Mouse (Mus musculus): Measurements from ENCODE around the gene Cfap54. TPM values are rescaled to one million over a fixed set of nuclear protein-coding genes. Genes with fewer than 3 reads are reported as not detected.
A peak's percentile ranks its signal among the peaks of the same experiment; 100 is the strongest.

The Cfap54 gene
- polyA plus RNA-seq, 1 experiment from 2014 or later: 0.80 TPM

GRCm38 (mm10) chr10:93103676-93104075 is 22.3 kb upstream of the Cfap54 start:
- WGBS: 44% methylated on average over 11 of the region's 11 CpGs
- no peak overlapping the region for H3K4me3 ChIP-seq (replicated peaks; ENCODE audit: low read depth, low read length)
- no peaks in the 10 kb centered on the region for H3K4me1 ChIP-seq (replicated peaks; ENCODE audit: insufficient read depth, low read length)
- H3K9me3 ChIP-seq (replicated peaks; ENCODE audit: low read length): no peaks in the 10 kb centered on the region
- DNase-seq (ENCODE audit: low spot score) (no peak), ATAC-seq (replicated peaks; ENCODE audit: low FRiP score, low read depth) (no peak)
- no peak overlapping the region for H3K9ac ChIP-seq (ENCODE audit: low read depth, low read length)
- no peak for TF ChIP-seq CTCF (IDR thresholded peaks at IDR 0.05; ENCODE audit: low read depth)
- no peaks in the 10 kb centered on the region for H3K36me3 ChIP-seq (ENCODE audit: insufficient read depth, low read length)
- peak overlapping the region; percentile 9; the same call in 1 of the 2 replicates for H3K4me2 ChIP-seq (ENCODE audit: low read length)
- H3K27me3 ChIP-seq (ENCODE audit: insufficient read depth, low read length): no peaks in the 10 kb centered on the region
- H3K27ac ChIP-seq: no peak overlapping the region

GRCm38 (mm10) chr10:93102321-93102720 is 20.9 kb upstream of the Cfap54 start:
- no peak for TF ChIP-seq CTCF (IDR thresholded peaks at IDR 0.05; ENCODE audit: low read depth)
- ATAC-seq (replicated peaks; ENCODE audit: low FRiP score, low read depth): no peak
- Histone ChIP-seq H3K36me3 (ENCODE audit: insufficient read depth, low read length) (no peaks in the 10 kb centered on the region), H3K4me1 (replicated peaks; ENCODE audit: insufficient read depth, low read length) (no peaks in the 10 kb centered on the region), H3K27me3 (ENCODE audit: insufficient read depth, low read length) (no peaks in the 10 kb centered on the region), H3K4me3 (replicated peaks; ENCODE audit: low read depth, low read length) (no peak overlapping the region), H3K27ac (no peak overlapping the region), H3K4me2 (ENCODE audit: low read length) (no peak overlapping the region), H3K9ac (ENCODE audit: low read depth, low read length) (no peak overlapping the region), H3K9me3 (replicated peaks; ENCODE audit: low read length) (no peaks in the 10 kb centered on the region)
- no peak for DNase-seq (ENCODE audit: low spot score)
- WGBS: 52% methylated on average over 5 of the region's 5 CpGs

- ATAC-seq (replicated peaks; ENCODE audit: low FRiP score, low read depth): no peak; the same call in 1 of the 2 replicates
- Histone ChIP-seq H3K27me3 (ENCODE audit: insufficient read depth, low read length) (no peaks in the 10 kb centered on the region), H3K4me1 (replicated peaks; ENCODE audit: insufficient read depth, low read length) (no peaks in the 10 kb centered on the region), H3K9me3 (replicated peaks; ENCODE audit: low read length) (no peaks in the 10 kb centered on the region), H3K9ac (ENCODE audit: low read depth, low read length) (no peak overlapping the region), H3K4me3 (replicated peaks; ENCODE audit: low read depth, low read length) (no peak overlapping the region), H3K27ac (no peak overlapping the region), H3K4me2 (ENCODE audit: low read length) (no peak overlapping the region), H3K36me3 (ENCODE audit: insufficient read depth, low read length) (no peaks in the 10 kb centered on the region)
- TF ChIP-seq CTCF (IDR thresholded peaks at IDR 0.05; ENCODE audit: low read depth): no peak
- DNase-seq (ENCODE audit: low spot score): no peak
- 61% methylated on average over 7 of the region's 7 CpGs for WGBS
Measured at GRCm38 (mm10) chr10:93098211-93098805, 16.9 kb upstream of the Cfap54 start.

DNA sequence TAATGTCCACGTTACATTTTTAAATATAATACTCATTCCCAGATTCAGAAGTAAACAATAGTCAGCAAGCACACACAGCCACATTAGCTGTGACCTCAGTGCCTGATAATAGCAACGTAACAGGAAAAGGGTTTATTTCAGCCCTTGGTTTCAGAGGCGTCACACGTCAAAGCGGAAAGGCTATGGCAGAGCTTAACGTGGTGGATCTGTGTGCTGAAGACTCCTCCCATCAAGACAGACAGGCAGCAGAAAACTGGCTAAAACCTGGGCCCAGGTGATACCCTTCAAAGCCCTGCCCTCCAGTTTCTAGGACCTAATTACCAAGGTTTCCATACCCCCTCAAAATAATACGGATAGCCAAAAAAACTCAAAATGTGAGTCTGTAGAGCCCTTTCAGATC is 16.0 kb upstream of the Cfap54 start:
- H3K4me1 ChIP-seq (replicated peaks; ENCODE audit: insufficient read depth, low read length): no peaks in the 10 kb centered on the region
- no peak for TF ChIP-seq CTCF (IDR thresholded peaks at IDR 0.05; ENCODE audit: low read depth)
- 91% methylated on average over 7 of the region's 7 CpGs for WGBS
- H3K4me2 ChIP-seq (ENCODE audit: low read length): no peak overlapping the region
- DNase-seq (ENCODE audit: low spot score) (no peak), ATAC-seq (replicated peaks; ENCODE audit: low FRiP score, low read depth) (no peak)
- no peaks in the 10 kb centered on the region for H3K27me3 ChIP-seq (ENCODE audit: insufficient read depth, low read length)
- H3K9me3 ChIP-seq (replicated peaks; ENCODE audit: low read length): no peaks in the 10 kb centered on the region
- no peak overlapping the region for H3K4me3 ChIP-seq (replicated peaks; ENCODE audit: low read depth, low read length)
- H3K27ac ChIP-seq: no peak overlapping the region
- H3K9ac ChIP-seq (ENCODE audit: low read depth, low read length): no peak overlapping the region
- H3K36me3 ChIP-seq (ENCODE audit: insufficient read depth, low read length): no peaks in the 10 kb centered on the region

- Histone ChIP-seq H3K9ac (ENCODE audit: low read depth, low read length) (no peak overlapping the region), H3K4me2 (ENCODE audit: low read length) (no peak overlapping the region), H3K4me1 (replicated peaks; ENCODE audit: insufficient read depth, low read length) (no peaks in the 10 kb centered on the region), H3K27me3 (ENCODE audit: insufficient read depth, low read length) (no peaks in the 10 kb centered on the region), H3K9me3 (replicated peaks; ENCODE audit: low read length) (no peaks in the 10 kb centered on the region), H3K27ac (no peak overlapping the region), H3K4me3 (replicated peaks; ENCODE audit: low read depth, low read length) (no peak overlapping the region), H3K36me3 (ENCODE audit: insufficient read depth, low read length) (no peaks in the 10 kb centered on the region)
- DNase-seq (ENCODE audit: low spot score): no peak
- no peak for TF ChIP-seq CTCF (IDR thresholded peaks at IDR 0.05; ENCODE audit: low read depth)
- ATAC-seq (replicated peaks; ENCODE audit: low FRiP score, low read depth): no peak
- 66% methylated on average over 4 of the region's 4 CpGs for WGBS
Measured at GRCm38 (mm10) chr10:93095827-93096226, 14.4 kb upstream of the Cfap54 start.

- no peaks in the 10 kb centered on the region for H3K4me1 ChIP-seq (replicated peaks; ENCODE audit: insufficient read depth, low read length)
- H3K27me3 ChIP-seq (ENCODE audit: insufficient read depth, low read length): no peaks in the 10 kb centered on the region
- no peak overlapping the region for H3K27ac ChIP-seq
- no peak for ATAC-seq (replicated peaks; ENCODE audit: low FRiP score, low read depth)
- 68% methylated on average over 7 of the region's 7 CpGs for WGBS
- H3K9me3 ChIP-seq (replicated peaks; ENCODE audit: low read length): no peaks in the 10 kb centered on the region
- peak; percentile 28 for DNase-seq (ENCODE audit: low spot score)
- no peaks in the 10 kb centered on the region for H3K36me3 ChIP-seq (ENCODE audit: insufficient read depth, low read length)
- TF ChIP-seq CTCF (IDR thresholded peaks at IDR 0.05; ENCODE audit: low read depth): no peak
- H3K9ac ChIP-seq (ENCODE audit: low read depth, low read length): no peak overlapping the region
- H3K4me3 ChIP-seq (replicated peaks; ENCODE audit: low read depth, low read length): no peak overlapping the region
- H3K4me2 ChIP-seq (ENCODE audit: low read length): no peak overlapping the region
Measured at GRCm38 (mm10) chr10:93094957-93095580, 13.7 kb upstream of the Cfap54 start.
